Mouse (Mus musculus) heart, postnatal 36 days (tissue): ENCODE data around the gene Ceacam19. TPM values are rescaled to one million over a fixed set of nuclear protein-coding genes. Genes with fewer than 3 reads are reported as not detected.

ENCODE experiments used
- DNase-seq, 2 experiments: peaks; one replicate each; pipeline ENCODE4 v3.0.0; 2021 to 2022
- intact Hi-C: fragments of 180-260 bp; cut with DNase I; formaldehyde crosslinking; loops from one replicate; pipeline ENCODE4 v1.15.1; 2025
- total RNA-seq, 2 experiments: library from RNA; stranded (reverse); gene quantifications; 2 replicates each; pipeline ENCODE4 v1.2.3; 2021

Gene Ceacam19
- total RNA-seq, 2 experiments from 2014 or later: not detected

- no peak for DNase-seq
- intact Hi-C loops: no loop called here
These were observed 43.1 kb downstream of the Ceacam19 start for GRCm38 (mm10) chr7:19844521-19845171.

GRCm38 (mm10) chr7:19843561-19843960, 44.2 kb downstream of the Ceacam19 start:
- intact Hi-C loops: loop anchor here (1.0 kb wide), 1 partner anchor 40 kb away; no protein-coding TSS in a partner anchor
- peak; percentile 82 to 83 for DNase-seq

- DNase-seq: peak in 1 of 2 experiments; percentile 23
- intact Hi-C loops: loop anchor here (1.0 kb wide), 1 partner anchor 40 kb away; no protein-coding TSS in a partner anchor
These were observed 44.8 kb downstream of the Ceacam19 start for GRCm38 (mm10) chr7:19842885-19843504.

- intact Hi-C loops: no loop called here
- no peak for DNase-seq
These were observed 45.9 kb downstream of the Ceacam19 start for GRCm38 (mm10) chr7:19841686-19842413.

GRCm38 (mm10) chr7:19840936-19841335, 46.8 kb downstream of the Ceacam19 start:
- intact Hi-C loops: no loop called here
- DNase-seq: no peak

- intact Hi-C loops: no loop called here
- DNase-seq: no peak
These were observed 47.4 kb downstream of the Ceacam19 start for GRCm38 (mm10) chr7:19840371-19840770.

GRCm38 (mm10) chr7:19836843-19837242, 50.9 kb downstream of the Ceacam19 start:
- intact Hi-C loops: no loop called here
- no peak for DNase-seq

GRCm38 (mm10) chr7:19834055-19834454, 53.7 kb downstream of the Ceacam19 start:
- no peak for DNase-seq
- intact Hi-C loops: no loop called here

- intact Hi-C loops: no loop called here
- no peak for DNase-seq
These were observed 55.9 kb downstream of the Ceacam19 start for GRCm38 (mm10) chr7:19831837-19832236.

- intact Hi-C loops: no loop called here
- DNase-seq: peak; percentile 91 to 94
These were observed 57.0 kb downstream of the Ceacam19 start for GRCm38 (mm10) chr7:19830682-19831156.

- no peak for DNase-seq
- intact Hi-C loops: no loop called here
These were observed 58.1 kb downstream of the Ceacam19 start for GRCm38 (mm10) chr7:19829694-19830093.

GRCm38 (mm10) chr7:19826756-19827155, 61.0 kb downstream of the Ceacam19 start:
- intact Hi-C loops: no loop called here
- peak in 1 of 2 experiments; percentile 29 for DNase-seq

Other genes starting within 250 kb of the Ceacam19 start
- gene Clptm1, start 222.9 kb downstream of the Ceacam19 start, total RNA-seq: 10 to 100 TPM; 76.4 to 84.1 TPM
- not detected for gene Apoc2, start 210.0 kb downstream of the Ceacam19 start, total RNA-seq
- gene Gm44805, start 206.5 kb downstream of the Ceacam19 start, total RNA-seq: not detected
- not detected for gene Apoc4, start 206.5 kb downstream of the Ceacam19 start, total RNA-seq
- gene Apoc1, start 195.3 kb downstream of the Ceacam19 start, total RNA-seq: 1 to 10 TPM; 1.2 to 3.3 TPM
- 100 to 1,000 TPM; 308 to 344 TPM for gene Apoe, start 188.8 kb downstream of the Ceacam19 start, total RNA-seq
- 100 to 1,000 TPM in 1 of 2 experiments, 10 to 100 TPM in 1; 97.7 to 102 TPM for gene Tomm40, start 172.5 kb downstream of the Ceacam19 start, total RNA-seq
- 10 to 100 TPM; 33.2 to 41.7 TPM for gene Nectin2, start 137.5 kb downstream of the Ceacam19 start, total RNA-seq
- gene Bcam, start 116.9 kb downstream of the Ceacam19 start, total RNA-seq: 100 to 1,000 TPM; 210 to 232 TPM
- under 1 TPM; 0.75 to 0.81 TPM for gene Cblc, start 91.2 kb downstream of the Ceacam19 start, total RNA-seq
- 1 to 10 TPM; 3.5 TPM for gene Bcl3, start 65.2 kb downstream of the Ceacam19 start, total RNA-seq
- not detected for gene Gm19345, start 36.0 kb downstream of the Ceacam19 start, total RNA-seq
- gene Ceacam16, start 26.7 kb downstream of the Ceacam19 start, total RNA-seq: under 1 TPM in 1 of 2 experiments, not detected in 1; 0.69 TPM
- 10 to 100 TPM; 19.8 to 25.0 TPM for gene Pvr, start 33.2 kb upstream of the Ceacam19 start, total RNA-seq
- 1 to 10 TPM; 1.4 TPM for gene Igsf23, start 62.8 kb upstream of the Ceacam19 start, total RNA-seq
- gene Ceacam20, start 77.4 kb upstream of the Ceacam19 start, total RNA-seq: not detected
- gene Nlrp9b, start 103.5 kb upstream of the Ceacam19 start, total RNA-seq: not detected
- gene Vmn1r91, start 211.7 kb upstream of the Ceacam19 start, total RNA-seq: not detected
- gene Gm16442, start 234.6 kb upstream of the Ceacam19 start, total RNA-seq: not detected